Mouse (Mus musculus) G1E-ER4 (cell line): ENCODE measurements around the gene Ipo13. TPM values are rescaled to one million over a fixed set of nuclear protein-coding genes. Genes with fewer than 3 reads are reported as not detected.

Experiments
- GATA1 ChIP-seq: IDR thresholded peaks from one replicate; pipeline ENCODE4 v1.8.0; 2012; ENCODE audit warnings: low read length, inconsistent platforms
- polyA plus RNA-seq: library from polyadenylated mRNA; stranded (reverse); fragments of >175 nt; gene quantifications from 2 replicates; pipeline ENCODE4 v1.2.3, GENCODE M21; 2012

Gene Ipo13
- polyA plus RNA-seq, 1 experiment, result 32.2 TPM

DNA sequence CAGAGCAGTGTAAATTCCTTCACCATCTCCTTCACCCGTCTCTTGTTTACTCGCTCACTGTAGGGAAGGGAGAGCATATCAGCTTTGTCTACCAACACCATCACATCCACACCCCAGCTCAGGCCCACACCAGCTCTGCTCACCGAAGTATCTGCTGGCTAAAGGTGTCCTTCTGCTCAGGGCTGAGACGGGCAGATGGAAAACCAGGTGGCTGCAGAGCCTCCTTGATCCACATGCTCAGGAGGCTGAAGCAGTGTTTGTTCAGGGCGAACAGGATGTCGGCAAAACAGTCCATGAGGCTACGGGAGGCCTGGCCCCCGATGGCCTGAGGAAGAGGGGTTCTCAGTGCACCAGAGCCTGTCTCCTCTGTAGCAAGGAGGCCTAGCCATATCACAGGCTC is 20.2 kb downstream of the Ipo13 start:
- no peak for TF ChIP-seq GATA1

DNA sequence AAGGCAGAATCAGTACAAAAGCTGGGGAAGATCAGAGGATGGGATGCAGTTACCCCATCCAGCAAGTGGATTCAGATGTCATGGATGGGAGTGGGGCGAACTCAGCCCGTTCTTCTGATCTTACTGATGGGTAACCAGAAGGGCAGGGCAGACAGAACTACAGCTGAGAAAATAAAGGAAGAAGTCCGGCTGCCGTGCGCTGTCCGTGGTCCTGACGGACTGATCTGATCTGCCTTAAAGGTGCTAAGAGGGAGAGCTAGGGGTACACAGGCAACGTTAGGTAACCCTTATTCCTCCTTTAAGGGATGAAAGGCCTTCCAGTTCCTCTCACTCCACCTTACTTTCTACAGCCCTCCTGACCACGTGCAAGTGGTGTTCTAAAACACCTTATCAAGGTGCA is 21.4 kb downstream of the Ipo13 start:
- no peak for TF ChIP-seq GATA1

DNA sequence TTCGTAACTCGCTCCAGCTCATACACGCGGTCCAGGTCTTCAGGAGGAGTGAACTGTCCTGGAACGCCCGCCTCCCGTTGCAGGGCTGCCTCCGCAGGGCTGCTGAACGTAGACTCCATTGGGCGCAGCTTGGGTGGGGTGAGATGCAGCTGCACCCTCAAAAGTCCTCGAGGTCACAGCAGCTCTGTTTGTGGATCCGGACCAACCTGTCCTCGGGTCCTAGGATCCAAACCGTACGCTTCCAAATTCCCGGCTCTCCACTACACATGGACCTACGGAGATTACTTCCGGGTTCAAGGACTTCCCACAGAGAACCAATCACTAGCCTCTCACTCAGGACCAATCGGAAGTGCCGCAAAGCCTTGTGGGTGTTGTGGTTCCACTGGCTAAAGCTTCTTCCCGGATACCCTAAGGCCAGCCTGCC is 23.0 kb downstream of the Ipo13 start, which contains the start of gene Dph2:
TSS of gene Dph2 (minus strand) at position 295 of the 424 bp plus-strand sequence.
- no peak for TF ChIP-seq GATA1

DNA sequence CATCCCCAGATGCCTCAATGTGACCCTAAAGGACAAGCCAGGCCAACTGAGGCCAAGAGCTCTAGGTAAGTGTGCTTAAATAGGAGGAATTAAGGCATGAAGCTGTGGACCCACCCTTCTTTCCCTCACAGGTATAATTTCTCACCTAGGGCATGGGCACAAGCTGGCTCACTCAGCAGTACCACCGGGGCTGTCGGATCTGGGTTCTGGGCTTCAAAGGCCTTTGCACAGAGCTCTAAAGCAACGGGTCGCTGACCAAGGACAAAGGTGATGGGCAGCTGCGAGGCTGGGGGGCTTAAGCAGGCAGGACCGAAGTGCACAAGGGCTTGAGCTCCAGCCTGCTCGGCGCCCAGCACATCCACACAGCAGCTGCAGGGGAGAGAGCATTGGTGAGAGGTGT is 24.0 kb downstream of the Ipo13 start:
- TF ChIP-seq GATA1, result no peak

DNA sequence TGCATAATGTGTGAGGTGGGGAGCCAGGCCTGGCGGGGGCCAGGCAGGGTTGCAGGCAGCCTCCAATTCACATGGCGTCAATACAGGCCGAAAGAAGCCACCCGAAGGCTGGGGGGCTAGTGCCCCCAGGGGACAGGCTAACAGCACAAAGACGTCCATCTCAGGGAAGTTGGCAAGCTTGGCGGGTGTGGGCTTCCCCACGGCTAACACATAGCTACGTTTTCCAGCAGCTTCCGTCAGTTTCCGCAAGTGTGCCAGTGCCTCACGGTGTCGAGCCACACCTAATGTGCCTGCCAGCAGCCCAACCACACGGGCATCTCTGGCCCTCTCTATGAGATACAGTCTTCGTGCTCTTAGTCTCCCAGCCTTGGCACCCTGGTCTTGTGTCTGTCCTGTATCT is 24.8 kb downstream of the Ipo13 start:
- no peak for TF ChIP-seq GATA1

DNA sequence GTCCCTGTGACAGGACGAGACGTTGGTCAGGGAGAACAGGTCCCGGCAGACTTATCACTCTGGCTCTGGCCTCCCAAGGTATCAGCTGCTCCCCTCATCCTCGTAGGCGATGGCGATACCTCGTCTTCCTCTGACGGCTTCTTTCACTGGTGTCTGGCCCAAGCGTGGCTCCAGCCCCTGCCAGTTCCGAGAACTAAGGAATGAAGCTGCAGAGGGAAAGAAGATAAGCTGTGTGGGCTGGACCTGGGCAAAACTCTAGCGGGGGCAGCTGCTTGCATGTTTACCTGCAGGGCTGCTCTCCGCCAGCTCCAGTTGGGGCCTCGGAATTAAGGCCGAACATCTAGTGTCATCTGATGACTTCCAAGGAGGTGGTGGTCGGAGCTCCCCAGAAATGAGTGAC is 25.3 kb downstream of the Ipo13 start:
- no peak for TF ChIP-seq GATA1

DNA sequence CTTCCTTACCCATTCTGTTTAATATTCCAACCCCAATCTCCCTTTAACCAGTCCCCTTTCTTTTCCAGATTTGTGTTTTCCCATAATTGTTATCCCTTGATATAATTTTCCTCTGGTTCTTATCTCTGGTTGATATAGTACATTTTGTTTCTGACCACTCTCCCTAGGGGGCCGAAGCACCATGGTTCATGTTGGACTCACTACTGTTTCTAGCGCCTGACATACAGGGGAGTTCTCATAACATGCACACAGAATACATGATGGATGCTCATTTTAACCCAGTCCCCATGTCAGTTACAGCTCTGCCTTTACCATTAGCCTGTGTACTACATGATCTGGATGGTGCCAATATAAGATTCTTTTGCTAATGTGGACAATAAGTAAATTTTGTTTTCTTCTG is 26.9 kb downstream of the Ipo13 start:
- no peak for TF ChIP-seq GATA1

DNA sequence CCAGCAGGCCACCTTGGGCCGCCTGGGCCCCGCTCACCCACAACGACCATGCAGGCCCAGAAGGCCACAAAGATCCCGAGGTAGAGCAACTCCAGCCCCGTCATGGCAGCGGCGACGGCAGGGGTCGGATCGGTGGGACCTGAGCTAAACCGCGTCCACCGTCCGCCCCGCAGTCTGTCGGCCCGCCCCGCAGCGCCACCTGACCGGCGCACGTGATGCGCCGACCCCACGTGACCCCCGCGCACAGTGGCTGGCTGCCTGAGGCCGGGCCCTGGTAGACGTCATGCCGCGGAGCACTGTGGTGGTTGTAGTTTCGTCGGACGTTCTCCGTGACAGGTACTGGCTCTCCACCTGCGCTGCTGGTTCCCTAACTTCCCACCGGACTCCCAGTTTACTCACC is 27.7 kb downstream of the Ipo13 start, which contains the start of gene Atp6v0b:
TSS of gene Atp6v0b (minus strand) at position 201 of the 400 bp plus-strand sequence.
- no peak for TF ChIP-seq GATA1

DNA sequence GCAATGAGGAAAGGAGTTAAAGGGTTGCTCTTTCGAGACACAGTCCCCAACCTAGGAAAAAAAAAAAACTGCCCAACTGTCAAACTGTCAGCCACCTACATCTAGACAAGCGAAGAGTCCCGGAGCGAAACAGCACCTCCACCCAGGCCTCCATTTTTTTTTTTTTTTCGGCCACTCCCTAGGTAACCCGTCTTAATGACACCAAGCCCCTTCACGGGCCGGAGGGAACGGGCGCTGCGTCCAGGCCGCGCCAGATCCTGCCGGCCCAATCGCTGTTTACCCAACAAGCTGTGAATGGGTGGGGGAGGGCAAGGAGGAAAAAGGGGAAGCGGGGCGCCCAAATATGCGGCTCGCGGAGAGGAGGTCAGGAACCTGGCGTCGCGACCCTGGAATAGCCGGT is 28.2 kb downstream of the Ipo13 start:
- no peak for TF ChIP-seq GATA1

DNA sequence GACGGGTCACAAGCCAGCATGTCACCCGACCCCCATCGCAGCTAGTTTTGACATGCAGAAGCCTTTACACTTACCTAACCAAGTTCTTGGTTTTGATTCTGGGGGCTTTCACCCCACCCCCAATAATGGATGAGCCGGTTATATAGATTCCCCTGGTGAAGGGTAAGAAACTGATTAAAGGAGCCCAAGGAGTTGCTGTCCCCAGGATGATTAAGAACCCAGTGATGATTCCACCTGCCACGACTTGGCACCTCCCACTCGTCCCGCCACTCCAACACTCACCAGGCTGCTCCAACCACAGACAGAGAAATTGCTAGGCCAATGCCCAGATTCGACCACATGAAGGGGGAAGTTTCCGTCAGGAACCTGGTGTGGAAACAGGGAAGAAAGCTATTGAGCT is 28.8 kb downstream of the Ipo13 start:
- TF ChIP-seq GATA1, result no peak

DNA sequence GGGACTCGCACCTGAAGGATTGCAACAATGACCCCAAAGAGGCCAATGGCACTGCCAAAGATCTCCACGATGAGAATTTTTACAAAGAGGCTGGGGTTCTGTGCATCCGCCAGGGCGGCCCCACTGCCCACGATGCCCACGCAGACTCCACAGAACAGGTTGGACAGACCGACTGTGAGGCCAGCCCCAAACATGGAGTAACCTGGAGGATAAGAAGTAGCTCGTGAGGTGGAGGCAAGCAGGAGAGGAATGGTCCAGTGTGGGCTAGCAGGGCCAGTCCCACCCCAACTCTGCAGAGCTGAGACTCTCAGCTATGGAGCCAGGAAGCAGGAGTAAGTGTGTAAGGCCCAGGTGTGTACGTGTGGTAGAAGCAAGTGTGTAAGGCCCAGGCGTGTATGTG is 29.7 kb downstream of the Ipo13 start:
- no peak for TF ChIP-seq GATA1

DNA sequence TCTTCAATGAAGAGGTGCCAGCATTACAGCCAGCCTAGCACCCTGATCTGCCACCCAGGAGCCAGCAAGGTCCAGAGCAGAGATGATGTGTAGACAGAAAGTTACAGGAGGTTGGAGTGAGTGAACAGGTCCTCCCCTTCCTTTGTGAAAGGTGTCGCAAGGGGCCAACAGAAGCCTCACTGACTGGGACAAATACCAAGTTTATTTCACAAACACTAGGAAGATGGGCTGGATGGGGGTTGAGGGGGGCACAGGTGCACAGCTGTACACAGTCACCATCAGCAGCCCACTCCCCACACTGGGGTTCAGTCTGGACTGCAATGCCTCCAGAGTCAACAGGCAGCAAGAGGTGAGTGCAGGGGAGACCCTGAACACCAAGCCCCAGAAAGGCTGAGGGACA is 30.7 kb downstream of the Ipo13 start:
- no peak for TF ChIP-seq GATA1

DNA sequence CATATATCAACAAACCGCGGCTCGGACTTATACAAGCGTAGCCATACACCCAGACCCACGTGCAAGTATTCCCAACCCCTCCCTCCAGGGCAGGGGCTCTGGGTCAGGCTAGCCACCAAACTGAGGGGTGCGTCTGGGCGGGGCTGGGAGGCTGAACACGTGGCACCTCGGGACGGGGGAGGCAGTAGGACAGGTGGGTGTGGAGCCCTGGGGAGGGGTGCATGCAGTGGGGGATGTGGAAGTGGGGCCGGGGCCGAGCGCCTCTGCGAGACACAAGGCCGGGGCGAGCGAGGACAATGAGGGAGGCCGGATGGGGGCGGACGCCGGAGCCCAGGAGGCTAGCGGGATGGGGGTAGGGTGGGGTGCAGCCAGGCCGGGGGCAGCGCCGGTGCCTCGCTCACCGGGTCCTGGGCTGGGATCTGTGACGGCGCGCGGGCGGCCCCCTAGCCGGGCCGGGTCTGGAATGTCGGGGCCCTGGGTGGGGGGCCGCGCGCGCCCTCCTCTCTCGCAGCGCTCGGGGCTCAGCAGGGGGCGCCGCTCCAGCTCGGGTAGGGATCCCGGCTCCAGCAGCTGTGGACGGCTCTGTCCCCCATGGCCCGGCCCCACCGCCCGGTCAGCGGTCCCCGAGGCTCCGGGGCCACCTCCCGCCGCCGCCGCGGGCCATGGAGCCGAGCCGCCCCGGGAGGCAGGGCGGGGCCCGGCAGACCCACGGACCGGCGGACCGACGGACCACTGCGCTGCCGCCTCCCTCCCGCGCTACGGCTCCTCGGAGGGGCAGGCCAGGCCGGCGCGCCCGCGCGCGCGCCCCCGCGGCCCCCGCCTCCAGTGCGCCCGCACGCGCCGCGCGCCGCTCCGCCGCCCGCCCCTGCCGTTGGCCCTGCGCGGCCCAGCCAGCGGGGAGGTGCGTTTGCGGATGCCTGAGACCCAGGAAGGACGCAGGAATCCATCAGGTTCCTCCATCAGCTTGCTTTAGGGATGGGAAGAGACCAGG is 31.8 kb downstream of the Ipo13 start, which contains the start of gene B4galt2:
TSS of gene B4galt2 (minus strand) at position 787 of the 991 bp plus-strand sequence.
- TF ChIP-seq GATA1, result no peak

DNA sequence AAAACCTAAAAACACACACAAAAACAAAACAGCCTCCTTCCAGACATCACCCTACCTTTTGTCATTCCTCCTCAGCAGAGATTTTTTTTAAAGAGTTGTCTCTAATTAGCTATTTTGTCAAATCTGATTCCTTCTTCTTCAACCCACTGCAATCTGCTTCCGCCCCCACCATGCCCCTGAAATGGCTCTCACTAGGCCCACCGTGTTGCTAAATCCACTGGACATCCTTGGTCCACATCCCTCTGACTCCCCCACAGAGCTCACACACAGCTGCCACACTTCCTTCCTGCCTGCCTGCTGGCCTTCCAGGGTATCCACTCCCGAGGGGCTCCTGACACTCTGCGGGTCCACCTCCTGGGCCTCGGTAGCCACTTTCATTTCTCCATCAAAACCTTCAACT is 36.1 kb downstream of the Ipo13 start:
- no peak for TF ChIP-seq GATA1

DNA sequence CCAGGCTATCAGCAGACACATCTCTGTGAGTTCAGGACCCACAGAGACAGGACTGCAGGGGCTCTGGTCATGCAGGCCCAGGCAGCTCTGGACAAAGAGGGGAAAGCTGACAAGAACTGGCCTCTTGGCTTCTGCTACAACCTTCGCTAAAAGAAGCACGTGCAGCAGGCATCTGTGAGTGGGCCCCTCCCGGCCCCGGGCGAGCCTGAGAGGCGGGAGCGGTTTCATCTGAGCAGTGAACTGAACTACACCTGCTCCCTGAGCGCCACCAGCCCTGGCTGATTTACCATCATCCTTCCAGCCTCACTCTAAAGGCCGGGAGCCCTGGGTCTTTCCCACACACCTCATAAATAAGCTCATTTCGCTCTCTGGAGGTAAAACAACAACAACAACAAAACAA is 36.5 kb downstream of the Ipo13 start:
- TF ChIP-seq GATA1, result no peak

DNA sequence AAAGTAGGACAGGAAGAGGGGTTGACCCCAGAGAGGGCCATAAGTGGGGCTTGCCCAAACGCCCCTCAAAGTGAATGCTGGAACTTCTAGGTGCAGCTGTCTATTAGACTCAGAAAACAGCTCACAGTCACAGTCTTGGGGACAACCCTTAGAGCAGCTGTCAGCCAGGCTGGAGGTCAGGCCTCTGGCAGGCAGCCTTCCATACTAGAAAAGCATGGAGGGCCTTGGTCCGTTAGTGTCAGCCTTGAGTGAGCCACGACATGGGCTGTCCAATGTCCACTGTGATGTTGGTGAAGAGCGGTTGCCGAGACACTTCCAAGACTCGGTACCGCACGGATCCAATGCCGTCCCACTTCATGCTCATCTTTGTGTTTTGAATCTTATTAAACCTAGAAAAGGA is 41.2 kb downstream of the Ipo13 start:
- no peak for TF ChIP-seq GATA1

DNA sequence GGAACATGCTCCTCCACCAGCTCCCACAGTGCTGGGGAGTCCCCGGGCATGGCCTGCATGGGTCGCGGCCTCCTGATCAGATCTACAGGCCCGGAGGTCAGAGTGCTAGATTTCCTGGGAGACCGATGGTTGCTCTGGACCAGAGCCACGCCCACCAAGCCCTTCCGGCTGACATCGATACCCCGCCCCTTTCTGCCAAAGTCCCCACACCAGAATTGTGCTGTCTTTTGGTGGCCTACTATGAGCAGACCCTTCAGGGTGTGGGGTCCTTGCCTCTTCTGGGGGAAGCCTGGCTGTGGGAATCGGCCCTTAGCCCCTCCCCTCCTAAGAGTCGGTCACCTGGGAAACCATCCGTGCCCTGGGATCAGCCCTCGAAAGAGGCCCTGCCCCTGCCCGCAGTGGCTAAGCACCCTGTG is 42.3 kb downstream of the Ipo13 start, which contains the start of gene Ccdc24:
TSS of gene Ccdc24 (minus strand) at position 87 of the 416 bp plus-strand sequence.
- TF ChIP-seq GATA1, result no peak

DNA sequence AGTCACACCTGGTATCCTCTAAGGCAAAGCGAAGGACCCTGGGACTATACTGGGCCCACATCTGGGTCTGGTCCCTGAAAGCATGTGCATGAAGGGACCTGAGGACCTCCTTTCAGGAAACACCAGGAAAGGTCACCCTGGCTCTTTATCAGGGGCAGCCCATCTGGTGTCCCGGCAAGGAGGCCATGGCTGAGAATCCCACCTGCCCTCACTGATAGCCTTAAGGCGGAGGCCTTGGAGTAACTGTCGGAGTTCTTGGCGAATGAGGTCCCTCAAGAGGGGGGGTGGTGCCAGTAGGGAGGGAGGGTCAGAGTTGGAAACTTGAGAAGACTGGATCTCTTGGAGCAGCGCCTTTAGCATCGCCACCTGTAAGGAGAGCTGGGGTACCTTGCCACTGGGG is 43.0 kb downstream of the Ipo13 start:
- no peak for TF ChIP-seq GATA1
